Mouse (Mus musculus): ENCODE results near the gene Utp4. TPM values are rescaled to one million over a fixed set of nuclear protein-coding genes. Genes with fewer than 3 reads are reported as not detected.
"Not testable (repeated sequence)": the region's sequence is repeated elsewhere in the genome, so short reads cannot be mapped to it uniquely, and the experiment has no call there.

Gene Utp4
- polyA plus RNA-seq, 1 experiment from 2014 or later, result 42.2 TPM

GRCm38 (mm10) chr8:106880121-106880707 is 13.2 kb upstream of the Utp4 start:
- peaks cover 89% of the 10 kb centered on the region for H3K36me3 ChIP-seq
- no peaks in the 10 kb centered on the region for H3K4me1 ChIP-seq (replicated peaks)
- 94% methylated on average over 8 of the region's 8 CpGs for WGBS
- H3K4me3 ChIP-seq, result no peak overlapping the region
- no peaks in the 10 kb centered on the region for H3K27me3 ChIP-seq
- no peak overlapping the region for H3K9ac ChIP-seq
- ATAC-seq (ENCODE audit: low read depth), result no peak
- H3K27ac ChIP-seq (replicated peaks), result no peak overlapping the region
- no peaks in the 10 kb centered on the region for H3K9me3 ChIP-seq
- H3K4me2 ChIP-seq, result no peak overlapping the region

GRCm38 (mm10) chr8:106884094-106884493 is 9.3 kb upstream of the Utp4 start:
- WGBS, result 94% methylated on average over 11 of the region's 11 CpGs
- H3K9ac ChIP-seq; H3K4me3 ChIP-seq; H3K9me3 ChIP-seq; H3K27ac ChIP-seq (replicated peaks); H3K4me2 ChIP-seq; H3K27me3 ChIP-seq; ATAC-seq (ENCODE audit: low read depth); H3K4me1 ChIP-seq (replicated peaks): not testable (repeated sequence)
- H3K36me3 ChIP-seq, result peaks cover 74% of the 10 kb centered on the region

GRCm38 (mm10) chr8:106884826-106885400 is 8.5 kb upstream of the Utp4 start:
- H3K27ac ChIP-seq (replicated peaks); ATAC-seq (ENCODE audit: low read depth); H3K27me3 ChIP-seq; H3K4me2 ChIP-seq; H3K9me3 ChIP-seq; H3K9ac ChIP-seq; H3K4me1 ChIP-seq (replicated peaks); H3K4me3 ChIP-seq: not testable (repeated sequence)
- WGBS, result 94% methylated on average over 4 of the region's 4 CpGs
- H3K36me3 ChIP-seq, result peaks cover 66% of the 10 kb centered on the region

GRCm38 (mm10) chr8:106887336-106888189 is 5.9 kb upstream of the Utp4 start:
- H3K4me3 ChIP-seq, result no peak overlapping the region
- no peak overlapping the region for H3K27ac ChIP-seq (replicated peaks)
- WGBS, result 49% methylated on average over 5 of the region's 5 CpGs
- H3K9ac ChIP-seq, result no peak overlapping the region
- no peaks in the 10 kb centered on the region for H3K9me3 ChIP-seq
- peaks cover 20% of the 10 kb centered on the region for H3K4me1 ChIP-seq (replicated peaks)
- peaks cover 43% of the 10 kb centered on the region for H3K36me3 ChIP-seq
- H3K27me3 ChIP-seq, result no peaks in the 10 kb centered on the region
- ATAC-seq (ENCODE audit: low read depth), result peak; percentile 74
- no peak overlapping the region for H3K4me2 ChIP-seq

GRCm38 (mm10) chr8:106888803-106889202 is 4.6 kb upstream of the Utp4 start:
- H3K27me3 ChIP-seq, result no peaks in the 10 kb centered on the region
- H3K36me3 ChIP-seq, result peaks cover 31% of the 10 kb centered on the region
- H3K9ac ChIP-seq, result no peak overlapping the region
- H3K9me3 ChIP-seq, result no peaks in the 10 kb centered on the region
- no peak overlapping the region for H3K4me2 ChIP-seq
- H3K4me3 ChIP-seq, result no peak overlapping the region
- H3K4me1 ChIP-seq (replicated peaks), result peaks cover 22% of the 10 kb centered on the region
- WGBS, result 88% methylated on average over 3 of the region's 3 CpGs
- no peak overlapping the region for H3K27ac ChIP-seq (replicated peaks)
- ATAC-seq (ENCODE audit: low read depth), result no peak

GRCm38 (mm10) chr8:106892210-106892805 is 1.1 kb upstream of the Utp4 start:
- Histone ChIP-seq H3K36me3 (peaks cover 20% of the 10 kb centered on the region; the same call in 1 of the 2 replicates), H3K4me1 (replicated peaks) (peaks cover 34% of the 10 kb centered on the region), H3K27ac (replicated peaks) (peak overlapping the region; percentile 96), H3K4me2 (peak overlapping the region; percentile 86), H3K9ac (peak overlapping the region; percentile 96), H3K9me3 (no peaks in the 10 kb centered on the region), H3K27me3 (no peaks in the 10 kb centered on the region), H3K4me3 (peak overlapping the region; percentile 95)
- WGBS, result under 1% methylated on average over 15 of the region's 15 CpGs
- ATAC-seq (ENCODE audit: low read depth), result no peak

- peak; percentile 88 for ATAC-seq (ENCODE audit: low read depth)
Observed at GRCm38 (mm10) chr8:106892806-106893451, 507 bp upstream of the Utp4 start.

GRCm38 (mm10) chr8:106899473-106899872 is 6.0 kb downstream of the Utp4 start:
- Histone ChIP-seq H3K36me3 (peaks cover 90% of the 10 kb centered on the region), H3K4me1 (replicated peaks) (peaks cover 5% of the 10 kb centered on the region), H3K27me3 (no peaks in the 10 kb centered on the region), H3K4me3 (no peak overlapping the region), H3K4me2 (no peak overlapping the region), H3K27ac (replicated peaks) (no peak overlapping the region), H3K9me3 (no peaks in the 10 kb centered on the region), H3K9ac (no peak overlapping the region)
- no peak for ATAC-seq (ENCODE audit: low read depth)
- WGBS, result 76% methylated on average over 5 of the region's 5 CpGs

More at GRCm38 (mm10) chr8:106892806-106893451, 507 bp upstream of the Utp4 start:
- no peaks in the 10 kb centered on the region for H3K9me3 ChIP-seq
- peaks cover 25% of the 10 kb centered on the region for H3K36me3 ChIP-seq
- peak overlapping the region; percentile 96 for H3K27ac ChIP-seq (replicated peaks)
- peak overlapping the region; percentile 86 for H3K4me2 ChIP-seq
- no peaks in the 10 kb centered on the region for H3K27me3 ChIP-seq
- peaks cover 34% of the 10 kb centered on the region for H3K4me1 ChIP-seq (replicated peaks)
- WGBS, result 1% methylated on average over 49 of the region's 57 CpGs
- H3K9ac ChIP-seq, result peak overlapping the region; percentile 96
- peak overlapping the region; percentile 95 for H3K4me3 ChIP-seq

GRCm38 (mm10) chr8:106905727-106906480 is 12.5 kb downstream of the Utp4 start:
- ATAC-seq (ENCODE audit: low read depth), result no peak
- H3K27me3 ChIP-seq, result no peaks in the 10 kb centered on the region
- no peak overlapping the region for H3K9ac ChIP-seq
- peaks cover 84% of the 10 kb centered on the region for H3K36me3 ChIP-seq
- WGBS, result 94% methylated on average over 17 of the region's 17 CpGs
- H3K4me1 ChIP-seq (replicated peaks), result no peaks in the 10 kb centered on the region
- H3K4me3 ChIP-seq, result no peak overlapping the region
- H3K27ac ChIP-seq (replicated peaks), result no peak overlapping the region
- no peak overlapping the region for H3K4me2 ChIP-seq
- H3K9me3 ChIP-seq, result no peaks in the 10 kb centered on the region

GRCm38 (mm10) chr8:106906635-106907034 is 13.2 kb downstream of the Utp4 start:
- Histone ChIP-seq H3K36me3 (peaks cover 83% of the 10 kb centered on the region), H3K9me3 (no peaks in the 10 kb centered on the region), H3K4me3 (no peak overlapping the region), H3K9ac (no peak overlapping the region), H3K4me1 (replicated peaks) (no peaks in the 10 kb centered on the region), H3K27ac (replicated peaks) (no peak overlapping the region), H3K27me3 (no peaks in the 10 kb centered on the region), H3K4me2 (no peak overlapping the region)
- ATAC-seq (ENCODE audit: low read depth), result no peak
- WGBS, result 97% methylated on average over 6 of the region's 6 CpGs

- Histone ChIP-seq H3K36me3 (peaks cover 83% of the 10 kb centered on the region), H3K4me3 (no peak overlapping the region), H3K27me3 (no peaks in the 10 kb centered on the region), H3K27ac (replicated peaks) (no peak overlapping the region), H3K4me2 (no peak overlapping the region), H3K4me1 (replicated peaks) (no peaks in the 10 kb centered on the region), H3K9me3 (no peaks in the 10 kb centered on the region), H3K9ac (0 out of 2 replicates have a peak overlapping the region, but pooled peaks have one; percentile 17)
- ATAC-seq (ENCODE audit: low read depth), result no peak
- WGBS, result 91% methylated on average over 6 of the region's 6 CpGs
Observed at GRCm38 (mm10) chr8:106907450-106907849, 14.0 kb downstream of the Utp4 start.

All from neural tube, embryonic 13.5 days (tissue).